Mouse (Mus musculus) fat pad, adult 2 months (tissue): ENCODE measurements around the gene Rps17.

Experiments used
- DNase-seq: peaks from one replicate; pipeline ENCODE4 v3.0.0-alpha.2; 2011; ENCODE audit warnings: low read depth, low spot score; ENCODE audit errors: extremely low read depth

Gene Rps17

GRCm38 (mm10) chr7:81344544-81345446, at the start of gene Rps17:
TSS of gene Rps17 (minus strand) at chr7:81345254.
- no peak for DNase-seq

GRCm38 (mm10) chr7:81379363-81379762, 34.3 kb upstream of the Rps17 start:
- DNase-seq: peak; percentile 59

GRCm38 (mm10) chr7:81372337-81372920, 27.4 kb upstream of the Rps17 start:
- DNase-seq: no peak

GRCm38 (mm10) chr7:81371811-81372210, 26.8 kb upstream of the Rps17 start:
- DNase-seq: no peak

GRCm38 (mm10) chr7:81369724-81370123, 24.7 kb upstream of the Rps17 start:
- no peak for DNase-seq

DNA sequence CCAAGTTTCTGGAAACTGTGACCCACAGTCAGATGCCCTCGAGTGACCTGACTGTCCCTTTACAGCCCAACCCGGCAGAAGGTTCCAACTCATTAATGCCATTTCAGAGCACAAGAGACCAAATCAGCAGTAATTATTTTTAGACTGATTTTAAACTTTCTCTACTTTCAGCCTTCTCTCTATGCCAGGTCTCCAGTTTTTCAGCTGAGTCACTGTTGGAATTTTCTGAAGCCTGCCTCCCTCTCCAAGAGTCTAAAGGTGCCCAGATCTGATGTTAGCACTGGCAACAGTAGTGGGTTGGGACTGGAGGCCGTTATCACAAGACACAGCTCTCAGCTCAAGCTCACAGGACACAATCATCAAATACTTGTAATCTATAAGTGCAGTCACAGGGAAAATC, 22.9 kb upstream of the Rps17 start:
- DNase-seq: no peak

DNA sequence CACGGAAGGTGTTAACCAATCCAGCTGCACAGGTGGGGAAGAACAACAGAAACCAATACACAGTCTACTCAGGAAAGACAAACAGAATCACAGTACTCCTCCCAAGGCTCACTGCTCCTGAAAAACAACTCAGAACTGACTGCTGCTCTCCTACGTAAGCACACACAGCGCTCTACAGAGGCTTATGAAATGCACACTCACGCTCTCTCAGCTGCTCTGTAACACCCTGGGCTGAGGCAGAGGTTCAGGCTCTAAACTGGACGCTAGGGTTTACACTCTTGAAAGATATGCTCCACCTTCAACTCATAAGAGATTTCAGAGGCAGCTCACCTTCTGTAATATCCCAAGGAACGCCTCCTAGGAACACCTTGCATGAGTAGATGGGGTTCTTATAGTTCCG, 11.9 kb upstream of the Rps17 start:
- no peak for DNase-seq

DNA sequence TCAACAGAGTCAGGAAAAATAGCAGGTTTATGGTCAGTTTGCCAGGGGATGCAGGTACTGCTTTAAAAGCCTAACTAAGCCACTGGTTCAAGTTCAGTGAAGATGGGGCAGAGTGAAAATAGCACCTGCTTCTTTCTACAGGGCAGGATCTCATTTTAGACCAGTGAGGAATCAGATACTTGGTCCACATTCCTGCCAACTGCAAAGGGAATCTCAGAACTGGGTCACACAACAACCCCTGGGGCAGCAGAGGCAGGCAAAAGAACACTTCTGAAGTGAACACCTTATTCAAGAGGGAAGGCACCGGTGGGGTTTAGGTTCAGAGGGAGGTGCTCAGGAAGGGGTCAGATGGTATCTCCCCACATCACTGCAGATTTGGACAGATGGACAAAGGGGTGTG, 11.3 kb upstream of the Rps17 start:
- DNase-seq: no peak

DNA sequence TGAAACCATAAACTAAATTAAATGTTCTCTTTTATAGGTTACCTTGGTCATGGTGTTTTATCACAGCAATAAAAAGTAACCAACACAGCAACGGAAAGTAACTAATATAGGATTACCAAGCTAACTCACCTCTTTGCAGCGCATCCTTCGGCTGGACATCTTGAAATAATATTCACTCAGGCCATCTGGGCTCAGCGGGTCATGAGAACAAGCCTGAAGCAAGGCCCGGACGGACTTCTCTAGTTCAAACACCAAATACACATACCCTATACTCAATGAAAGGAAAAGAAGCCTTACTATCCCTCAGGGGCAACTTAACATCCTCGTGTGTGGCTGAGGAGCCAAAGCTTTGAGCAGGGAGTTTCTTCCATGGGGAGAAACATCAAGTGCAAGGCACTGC, 10.7 kb upstream of the Rps17 start:
- no peak for DNase-seq

- no peak for DNase-seq
Observed at GRCm38 (mm10) chr7:81351826-81352225, 6.8 kb upstream of the Rps17 start.

GRCm38 (mm10) chr7:81348206-81348605, 3.2 kb upstream of the Rps17 start:
- DNase-seq: no peak

DNA sequence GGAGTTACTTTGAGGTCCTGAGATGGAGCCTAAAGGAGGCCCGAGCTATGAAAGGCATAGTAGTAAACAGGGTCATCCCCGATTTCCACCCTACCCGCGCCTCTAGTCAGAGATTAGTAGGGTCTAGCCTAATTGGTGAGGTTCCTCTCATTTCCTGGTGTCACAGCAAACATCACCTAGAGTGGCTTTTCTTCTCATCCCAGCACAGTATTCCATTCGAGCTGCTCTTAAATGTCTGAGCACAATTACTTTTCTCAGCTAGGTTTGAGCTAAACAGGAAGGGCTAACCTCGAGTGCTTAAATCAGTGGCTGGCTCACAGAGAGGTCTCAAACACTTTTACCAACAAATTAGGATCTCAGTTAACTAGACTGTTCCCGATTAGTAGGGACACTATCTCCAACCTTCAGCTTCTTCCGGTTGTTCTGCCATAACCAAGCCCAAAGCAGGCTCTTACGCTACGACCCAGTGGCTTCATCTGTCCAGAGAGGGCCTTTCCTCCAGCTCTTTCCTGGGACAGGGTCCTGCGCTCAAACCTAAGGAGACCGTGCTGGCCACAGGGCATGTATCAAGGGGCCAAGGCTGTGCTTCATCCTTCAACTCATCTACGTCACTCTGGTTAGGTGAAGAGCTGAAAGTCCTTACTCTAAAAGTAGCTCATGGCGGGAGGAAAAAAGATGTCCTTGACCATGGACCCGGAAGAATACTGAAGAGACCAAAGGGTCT, 555 bp upstream of the Rps17 start:
- DNase-seq: no peak

DNA sequence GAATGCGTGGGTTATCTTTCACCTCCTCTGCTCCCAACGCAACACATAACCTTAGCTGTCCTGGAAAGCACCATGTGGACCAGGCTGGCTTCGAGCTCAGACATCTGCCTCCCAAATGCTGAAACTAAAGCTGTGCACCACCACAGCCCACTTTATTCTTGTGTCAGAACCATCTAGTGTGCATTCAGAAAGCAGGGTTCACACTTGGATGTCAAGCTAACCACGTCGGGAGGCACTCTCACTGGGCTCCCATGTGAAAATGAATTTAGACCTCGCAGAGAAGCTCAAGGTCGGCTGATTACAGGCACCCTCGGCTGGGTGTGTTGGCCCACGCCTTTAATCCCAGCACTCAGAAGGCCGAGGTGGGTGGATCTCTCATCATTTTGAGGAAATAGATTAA, 1.2 kb downstream of the Rps17 start:
- no peak for DNase-seq

DNA sequence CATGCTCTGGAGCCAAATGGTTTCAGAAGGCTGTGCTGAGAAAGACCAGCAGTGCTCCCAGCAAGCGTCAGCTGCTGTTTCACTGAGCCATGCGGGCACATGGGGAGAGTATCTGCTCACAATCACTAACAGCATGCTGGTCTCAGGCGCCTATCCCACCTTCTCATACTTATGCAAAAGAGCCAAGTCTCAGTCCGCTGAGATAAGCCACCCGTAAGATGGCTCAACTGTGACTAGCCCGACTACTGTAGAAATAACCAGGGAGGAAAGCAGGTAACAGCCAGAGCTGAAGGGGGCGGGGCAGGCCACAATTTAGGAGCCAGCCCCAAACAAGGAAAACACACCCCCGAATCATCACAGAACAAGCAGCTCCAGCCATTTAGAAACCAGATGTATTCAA, 1.7 kb downstream of the Rps17 start:
- DNase-seq: no peak

GRCm38 (mm10) chr7:81342356-81343094, 2.5 kb downstream of the Rps17 start:
- DNase-seq: no peak

DNA sequence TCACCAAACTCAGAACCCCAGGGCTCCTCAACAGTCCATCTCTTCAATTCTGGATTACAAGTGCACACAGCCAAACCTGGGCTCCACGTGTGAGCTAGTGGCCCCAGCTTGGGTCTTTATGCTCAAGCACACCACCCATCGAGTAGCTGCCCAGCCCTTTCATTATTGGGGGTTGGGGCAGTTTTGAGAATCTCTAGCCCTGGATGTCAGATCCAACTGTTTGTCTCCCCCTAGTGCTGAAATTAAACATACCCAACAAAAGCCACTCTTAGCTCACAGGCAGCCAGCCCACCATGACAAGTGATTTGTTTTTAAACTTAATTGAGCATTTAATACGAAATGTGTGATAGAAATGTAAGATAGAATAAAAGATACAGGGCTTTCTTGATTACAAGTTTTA, 3.5 kb downstream of the Rps17 start:
- no peak for DNase-seq

GRCm38 (mm10) chr7:81339783-81340182, 5.3 kb downstream of the Rps17 start:
- DNase-seq: no peak

DNA sequence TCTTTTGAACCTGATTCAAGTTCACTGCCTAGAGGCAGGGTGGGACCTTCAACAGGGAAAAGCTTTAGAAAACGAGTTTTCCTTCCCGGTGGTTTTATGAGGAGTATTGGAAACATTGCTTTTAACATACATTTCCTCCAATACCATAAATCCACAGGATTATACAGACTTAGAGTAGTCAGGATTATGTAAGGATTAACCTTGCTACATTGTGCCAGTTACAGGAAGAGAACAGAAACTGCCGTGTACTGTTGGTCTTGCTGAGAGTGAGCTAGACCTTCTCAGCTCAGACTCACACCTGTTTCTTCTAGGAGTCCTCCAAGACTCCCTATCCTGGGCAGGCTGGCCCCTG, 6.6 kb downstream of the Rps17 start:
- DNase-seq: no peak

- no peak for DNase-seq
Observed at GRCm38 (mm10) chr7:81337785-81338521, 7.1 kb downstream of the Rps17 start.

DNA sequence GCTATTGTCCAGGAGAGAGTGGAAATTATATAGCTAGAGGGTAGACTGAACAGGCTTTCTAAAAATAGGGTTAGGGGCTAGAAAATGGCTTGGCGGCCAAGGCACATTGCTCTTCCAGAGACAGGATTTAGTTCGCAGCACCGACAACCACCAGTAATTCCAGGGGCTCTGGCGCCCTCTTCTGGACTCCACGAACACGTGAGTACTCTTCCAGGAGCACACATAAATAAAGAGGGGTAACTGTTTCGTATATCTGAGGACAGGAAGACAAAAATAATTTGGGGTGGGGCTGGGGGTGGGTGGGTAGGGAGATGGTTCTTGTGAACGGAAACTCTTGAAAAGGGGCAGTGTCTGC, 8.6 kb downstream of the Rps17 start:
- no peak for DNase-seq
